Mouse (Mus musculus) midbrain, embryonic 16.5 days (tissue): ENCODE results near the gene Sema4a. TPM values are rescaled to one million over a fixed set of nuclear protein-coding genes. Genes with fewer than 3 reads are reported as not detected.

Source experiments
- ATAC-seq: fragments of 200-750 bp; cut with Nextera tagmentation; 2 replicates; pipeline ENCODE4 v1.8.0; 2017; ENCODE audit warnings: moderate TSS enrichment
- H3K27ac ChIP-seq: fragments of 300-500 bp; sonication (generic); 2 replicates; pipeline ENCODE4 v1.5.1; 2014; ENCODE audit warnings: mild to moderate bottlenecking, low read length, mixed read lengths
- H3K27me3 ChIP-seq: fragments of 300-500 bp; sonication (generic); 2 replicates; pipeline ENCODE4 v1.6.1; 2014; ENCODE audit warnings: low read depth, low read length, mixed read lengths; ENCODE audit not compliant: control insufficient read depth, insufficient read depth
- H3K36me3 ChIP-seq: fragments of 300-500 bp; sonication (generic); 2 replicates; pipeline ENCODE4 v1.6.1; 2014; ENCODE audit warnings: mild to moderate bottlenecking, low read length, moderate library complexity, mixed read lengths; ENCODE audit not compliant: control insufficient read depth, insufficient read depth
- H3K4me1 ChIP-seq: fragments of 300-500 bp; sonication (generic); 2 replicates; pipeline ENCODE4 v1.6.1; 2014; ENCODE audit warnings: mild to moderate bottlenecking, low read length, mixed read lengths; ENCODE audit not compliant: control insufficient read depth, insufficient read depth
- H3K4me2 ChIP-seq: fragments of 300-500 bp; sonication (generic); 2 replicates; pipeline ENCODE4 v1.6.1; 2014; ENCODE audit warnings: mild to moderate bottlenecking, low read length, mixed read lengths
- H3K4me3 ChIP-seq: fragments of 300-500 bp; sonication (generic); 2 replicates; pipeline ENCODE4 v1.5.1; 2014; ENCODE audit warnings: low read depth, mild to moderate bottlenecking, low read length, moderate library complexity, mixed read lengths
- H3K9ac ChIP-seq: fragments of 300-500 bp; sonication (generic); 2 replicates; pipeline ENCODE4 v1.6.1; 2014; ENCODE audit warnings: low read depth, low read length, mixed read lengths
- H3K9me3 ChIP-seq: fragments of 300-500 bp; sonication (generic); replicated peaks from 2 replicates; pipeline ENCODE4 v1.6.1; 2014; ENCODE audit warnings: mild to moderate bottlenecking, low read length, mixed read lengths; ENCODE audit not compliant: control insufficient read depth, poor library complexity, severe bottlenecking
- WGBS: fragments of 180-500 bp; shearing (Covaris S2); extraction: QIAGEN DNeasy Blood & Tissue Kit; methylation state at CpG from one replicate; pipeline ENCODE4 v1.1.7; 2014; 5-methylcytosine and 5-hydroxymethylcytosine counted together
- polyA plus RNA-seq: library from polyadenylated mRNA; unstranded; fragments of >200 nt; fragmentation: Nextera tagmentation; extraction: Ambion mirVana; gene quantifications from 2 replicates; pipeline ENCODE4 v1.2.1, GENCODE M21; 2015

Sema4a gene
- polyA plus RNA-seq, 1 experiment from 2014 or later, result 44.0 TPM

DNA sequence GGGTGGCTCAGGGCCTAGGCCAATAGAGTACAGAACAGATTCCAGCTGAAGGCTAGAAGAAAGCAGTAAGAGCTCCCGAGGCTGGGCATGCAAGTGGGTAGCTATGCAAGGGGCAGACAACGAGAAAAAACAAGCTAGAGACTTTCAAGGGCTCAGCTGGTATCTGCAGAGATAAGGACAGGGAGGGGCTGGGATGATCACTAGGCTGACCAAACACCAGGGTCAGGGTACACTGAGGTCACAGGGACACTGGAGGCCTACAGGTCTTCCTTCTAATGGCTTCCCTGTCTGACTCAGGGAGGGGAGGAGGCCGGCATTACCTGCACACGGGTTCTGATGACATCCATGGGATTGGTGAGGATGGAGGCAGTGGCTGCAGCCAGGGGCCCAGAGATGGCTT is 45.3 kb downstream of the Sema4a start:
- no peak overlapping the region for H3K4me3 ChIP-seq
- peaks cover 1% of the 10 kb centered on the region; the same call in 1 of the 2 replicates for H3K4me1 ChIP-seq
- no peak overlapping the region for H3K27ac ChIP-seq
- no peaks in the 10 kb centered on the region for H3K9me3 ChIP-seq
- WGBS, result 91% methylated on average over 4 of the region's 4 CpGs
- no peak for ATAC-seq
- H3K36me3 ChIP-seq, result peaks cover 27% of the 10 kb centered on the region
- H3K27me3 ChIP-seq, result no peaks in the 10 kb centered on the region
- H3K9ac ChIP-seq, result no peak overlapping the region
- no peak overlapping the region for H3K4me2 ChIP-seq

DNA sequence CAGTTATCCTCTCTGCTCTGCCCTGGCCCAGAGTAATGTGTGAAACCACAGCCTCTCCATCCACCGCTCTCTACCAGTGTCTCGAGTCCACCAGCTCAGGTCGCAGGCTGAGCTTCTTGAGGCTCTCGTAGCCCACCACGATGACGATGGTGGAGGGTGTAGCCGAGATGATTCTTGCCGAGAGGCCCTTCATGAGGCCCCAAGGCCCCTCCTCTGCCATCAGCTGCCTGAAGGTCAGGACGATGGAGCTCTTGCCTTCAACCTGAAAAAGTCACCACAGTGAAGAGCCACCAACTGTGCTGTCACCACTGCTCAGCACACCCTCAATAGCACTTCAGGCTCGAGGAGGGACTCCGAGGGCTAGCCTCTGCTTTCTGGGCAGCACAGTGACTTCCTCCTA is 48.3 kb downstream of the Sema4a start:
- no peaks in the 10 kb centered on the region for H3K27me3 ChIP-seq
- H3K4me1 ChIP-seq, result peaks cover 9% of the 10 kb centered on the region
- no peaks in the 10 kb centered on the region for H3K9me3 ChIP-seq
- H3K4me3 ChIP-seq, result no peak overlapping the region
- peaks cover 16% of the 10 kb centered on the region for H3K36me3 ChIP-seq
- WGBS, result 91% methylated on average over 11 of the region's 11 CpGs
- no peak overlapping the region for H3K4me2 ChIP-seq
- H3K27ac ChIP-seq, result no peak overlapping the region
- no peak for ATAC-seq
- H3K9ac ChIP-seq, result no peak overlapping the region

GRCm38 (mm10) chr3:88411681-88412080 is 49.3 kb downstream of the Sema4a start:
- Histone ChIP-seq H3K27me3 (no peaks in the 10 kb centered on the region), H3K4me1 (peaks cover 12% of the 10 kb centered on the region), H3K27ac (no peak overlapping the region), H3K9me3 (no peaks in the 10 kb centered on the region), H3K36me3 (peaks cover 16% of the 10 kb centered on the region), H3K9ac (no peak overlapping the region), H3K4me3 (no peak overlapping the region), H3K4me2 (no peak overlapping the region)
- ATAC-seq, result no peak
- 92% methylated on average over 4 of the region's 4 CpGs for WGBS

DNA sequence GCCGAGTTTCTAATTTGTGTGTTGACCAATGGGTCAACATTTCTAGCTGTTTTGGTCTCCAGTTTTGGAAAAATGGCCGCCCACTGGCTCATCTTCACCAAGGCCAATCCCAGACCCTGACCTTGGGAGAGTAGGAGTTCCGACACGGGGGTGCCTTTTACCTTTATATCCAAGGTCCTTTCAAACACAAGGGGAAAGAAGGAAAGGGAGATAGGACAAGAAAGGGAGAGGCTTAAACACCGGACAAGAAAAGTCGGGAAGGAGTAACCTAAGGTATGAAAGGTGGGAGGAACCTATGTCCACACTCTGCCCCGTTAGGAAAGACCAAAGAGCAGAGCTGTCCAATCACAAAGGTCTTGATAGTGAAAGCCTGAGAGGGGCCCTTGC is 50.3 kb downstream of the Sema4a start:
- no peak for ATAC-seq
- H3K27me3 ChIP-seq, result no peaks in the 10 kb centered on the region
- H3K27ac ChIP-seq, result peak overlapping the region; percentile 82

DNA sequence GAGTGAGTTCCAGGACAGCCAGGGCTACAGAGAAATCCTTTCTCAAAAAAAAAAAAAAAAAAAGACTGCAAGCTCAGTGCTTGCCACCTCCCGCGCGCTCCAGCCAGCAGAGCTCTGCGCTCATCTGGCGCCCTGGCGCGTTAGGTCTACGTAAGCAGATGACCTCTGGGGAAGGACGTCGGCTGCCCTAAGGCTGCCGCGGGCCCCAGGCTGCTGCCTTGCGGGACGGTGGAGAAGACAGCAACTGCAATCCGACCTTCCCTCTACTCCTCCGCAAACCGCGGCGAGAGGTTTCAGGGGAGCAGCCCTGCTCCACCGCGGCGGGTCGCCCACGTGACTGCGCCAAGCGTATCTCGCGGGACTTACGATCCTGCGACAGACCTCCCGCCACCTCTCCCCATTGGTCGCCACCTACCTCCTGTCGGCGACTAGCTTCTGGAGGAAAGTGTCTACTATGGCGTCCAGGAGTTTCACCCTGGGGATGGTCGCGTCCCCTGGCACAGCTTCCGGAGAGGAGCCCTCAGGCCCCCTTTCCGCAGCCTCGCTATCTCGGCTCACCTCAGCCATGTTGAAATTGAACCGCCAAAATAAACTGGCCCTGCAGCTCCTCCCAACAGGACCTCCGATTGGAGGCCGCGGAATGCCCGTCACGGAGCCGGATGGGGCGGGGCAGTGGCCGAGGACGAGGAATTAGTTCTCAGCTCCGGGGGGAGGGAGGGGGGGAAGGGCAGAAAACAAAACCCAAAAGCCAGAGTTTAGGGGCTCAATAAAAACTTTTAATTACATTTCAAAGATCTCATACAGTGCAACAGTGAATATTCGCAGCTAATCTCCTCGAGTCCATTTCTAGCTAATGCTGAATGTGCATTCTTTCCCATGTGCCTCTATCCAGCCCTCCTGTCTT is 51.0 kb downstream of the Sema4a start, which contains the start of gene Pmf1:
TSS of gene Pmf1 (minus strand) at position 591 of the 904 bp plus-strand sequence.
- H3K4me1 ChIP-seq, result peaks cover 12% of the 10 kb centered on the region
- H3K9ac ChIP-seq, result peak within 1 kb of the TSS; percentile 80
- peak within 1 kb of the TSS; percentile 61 for H3K4me3 ChIP-seq
- H3K36me3 ChIP-seq, result peaks cover 14% of the 10 kb centered on the region
- peak; percentile 91 for ATAC-seq
- H3K27me3 ChIP-seq, result no peaks in the 10 kb centered on the region
- no peaks in the 10 kb centered on the region for H3K9me3 ChIP-seq
- H3K27ac ChIP-seq, result peak within 1 kb of the TSS; percentile 82
- peak within 1 kb of the TSS; percentile 75 for H3K4me2 ChIP-seq
- WGBS, result under 1% methylated on average over 54 of the region's 54 CpGs

More for the DNA sequence above, 50.3 kb downstream of the Sema4a start:
- no peaks in the 10 kb centered on the region for H3K9me3 ChIP-seq
- WGBS, result 24% methylated on average over 7 of the region's 7 CpGs
- peak overlapping the region; percentile 80; the same call in 1 of the 2 replicates for H3K9ac ChIP-seq
- H3K4me2 ChIP-seq, result peak overlapping the region; percentile 75
- H3K4me1 ChIP-seq, result peaks cover 12% of the 10 kb centered on the region
- peaks cover 14% of the 10 kb centered on the region for H3K36me3 ChIP-seq
- peak overlapping the region; percentile 61 for H3K4me3 ChIP-seq

DNA sequence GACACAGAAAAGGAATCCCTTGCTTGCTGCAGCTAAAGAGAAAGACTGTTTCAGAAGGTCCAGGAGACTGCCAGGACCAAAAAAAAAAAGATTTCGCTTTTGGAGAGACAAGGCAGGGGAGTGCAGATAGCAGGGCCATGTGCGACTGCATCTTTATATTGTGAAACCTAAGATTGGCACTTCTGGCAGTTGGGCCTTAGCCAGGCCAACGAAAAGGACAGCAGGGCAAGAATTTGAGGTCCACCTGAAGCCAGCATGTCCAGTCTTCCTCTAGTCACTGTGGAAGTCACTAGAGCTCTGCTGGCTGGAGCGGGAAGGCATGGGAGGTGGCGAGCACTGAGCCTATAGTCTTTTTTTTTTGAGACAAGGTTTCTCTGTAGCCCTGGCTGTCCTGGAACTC is 52.0 kb downstream of the Sema4a start:
- Histone ChIP-seq H3K36me3 (peaks cover 10% of the 10 kb centered on the region), H3K4me2 (peak overlapping the region; percentile 75; the same call in 1 of the 2 replicates), H3K4me3 (no peak overlapping the region), H3K9ac (peak overlapping the region; percentile 80), H3K27ac (no peak overlapping the region), H3K4me1 (peaks cover 12% of the 10 kb centered on the region), H3K9me3 (no peaks in the 10 kb centered on the region), H3K27me3 (no peaks in the 10 kb centered on the region)
- 70% methylated on average over 5 of the region's 5 CpGs for WGBS
- ATAC-seq, result no peak

GRCm38 (mm10) chr3:88407529-88407928 is 53.5 kb downstream of the Sema4a start:
- Histone ChIP-seq H3K36me3 (peaks cover 6% of the 10 kb centered on the region), H3K4me1 (peaks cover 12% of the 10 kb centered on the region), H3K27me3 (no peaks in the 10 kb centered on the region), H3K9me3 (no peaks in the 10 kb centered on the region), H3K4me2 (no peak overlapping the region), H3K4me3 (no peak overlapping the region), H3K9ac (no peak overlapping the region), H3K27ac (no peak overlapping the region)
- WGBS, result 61% methylated on average over 7 of the region's 7 CpGs
- no peak for ATAC-seq

- H3K9ac ChIP-seq, result no peak overlapping the region
- H3K9me3 ChIP-seq, result no peaks in the 10 kb centered on the region
- peaks cover 12% of the 10 kb centered on the region for H3K4me1 ChIP-seq
- H3K4me2 ChIP-seq, result no peak overlapping the region
- no peak overlapping the region for H3K4me3 ChIP-seq
- no peaks in the 10 kb centered on the region for H3K27me3 ChIP-seq
- H3K36me3 ChIP-seq, result peaks cover 2% of the 10 kb centered on the region
- ATAC-seq, result no peak
- WGBS, result 2% methylated on average over 2 of the region's 2 CpGs
- no peak overlapping the region for H3K27ac ChIP-seq
Observed at GRCm38 (mm10) chr3:88407090-88407489, 53.9 kb downstream of the Sema4a start.

DNA sequence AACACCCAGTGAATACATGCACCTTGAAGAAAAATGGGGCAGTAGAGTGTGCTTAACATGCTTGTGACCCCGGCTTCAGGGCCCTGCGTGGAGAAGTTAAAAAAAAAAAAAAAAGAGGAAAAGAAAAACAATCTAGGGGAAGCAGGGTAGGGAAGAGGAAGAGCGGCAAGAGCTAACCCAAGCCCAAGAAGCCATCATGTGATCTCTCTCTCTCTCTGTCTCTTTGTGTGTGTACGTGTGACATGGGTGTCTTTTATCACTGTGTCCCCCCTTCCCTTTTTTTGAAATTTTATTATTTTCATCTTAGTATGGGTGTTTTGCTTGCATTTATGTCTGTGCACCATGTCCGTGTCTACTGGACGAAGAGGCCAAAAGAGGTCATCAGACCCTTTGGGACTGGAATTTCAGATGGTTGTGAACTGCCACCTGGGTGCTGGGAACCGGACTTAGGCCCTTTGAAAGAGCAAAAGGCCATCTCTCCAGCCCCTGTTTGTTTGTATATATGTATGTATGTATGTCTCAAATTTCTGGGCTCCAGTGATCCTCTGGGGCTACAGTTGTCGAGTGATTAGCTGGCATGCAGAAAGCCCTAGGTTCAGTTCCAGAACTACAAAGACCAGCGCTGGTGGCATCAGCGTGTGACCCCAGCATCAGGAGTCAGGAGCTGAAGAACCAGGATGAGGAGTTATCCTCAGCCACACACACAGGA is 57.3 kb downstream of the Sema4a start:
- 94% methylated on average over 10 of the region's 10 CpGs for WGBS
- no peaks in the 10 kb centered on the region for H3K27me3 ChIP-seq

More for the DNA sequence above, 57.3 kb downstream of the Sema4a start:
- no peak overlapping the region for H3K27ac ChIP-seq
- H3K4me2 ChIP-seq, result no peak overlapping the region
- H3K9ac ChIP-seq, result no peak overlapping the region
- H3K4me1 ChIP-seq, result peaks cover 3% of the 10 kb centered on the region; the same call in 1 of the 2 replicates
- no peak overlapping the region for H3K4me3 ChIP-seq
- H3K9me3 ChIP-seq, result no peaks in the 10 kb centered on the region
- no peaks in the 10 kb centered on the region for H3K36me3 ChIP-seq
- no peak for ATAC-seq
